Mouse (Mus musculus): Measurements from ENCODE around the gene Cenpa. TPM values are rescaled to one million over a fixed set of nuclear protein-coding genes. Genes with fewer than 3 reads are reported as not detected.

The Cenpa gene
- total RNA-seq, 2 experiments from 2014 or later = 3.7 to 7.1 TPM

DNA sequence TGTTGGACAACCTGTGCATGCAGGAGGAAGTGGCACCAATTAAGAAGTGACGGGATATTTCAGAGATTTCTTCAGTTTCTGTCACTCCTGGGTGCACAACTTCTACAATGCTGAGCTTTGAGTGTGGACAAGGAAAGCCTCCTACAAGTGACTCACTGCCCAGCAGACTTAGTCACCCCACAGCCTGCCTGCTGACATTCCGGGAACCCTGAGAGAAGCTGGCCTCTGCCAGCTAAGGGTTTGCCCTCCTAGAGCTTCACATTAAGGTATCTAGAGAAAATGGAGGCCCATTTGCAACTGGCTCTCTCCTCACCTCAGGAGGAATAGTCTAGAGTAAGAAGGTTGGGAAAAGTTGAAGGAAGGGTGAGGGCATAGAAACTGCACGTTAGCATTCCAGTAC lies 15.0 kb upstream of the Cenpa start:
- DNase-seq (ENCODE audit: low spot score in 2 of 2) = no peak
- TF ChIP-seq CTCF (conservative IDR thresholded peaks at IDR 0.05) = no peak
- H3K4me3 ChIP-seq = no peak overlapping the region
- no peak overlapping the region for H3K27ac ChIP-seq

DNA sequence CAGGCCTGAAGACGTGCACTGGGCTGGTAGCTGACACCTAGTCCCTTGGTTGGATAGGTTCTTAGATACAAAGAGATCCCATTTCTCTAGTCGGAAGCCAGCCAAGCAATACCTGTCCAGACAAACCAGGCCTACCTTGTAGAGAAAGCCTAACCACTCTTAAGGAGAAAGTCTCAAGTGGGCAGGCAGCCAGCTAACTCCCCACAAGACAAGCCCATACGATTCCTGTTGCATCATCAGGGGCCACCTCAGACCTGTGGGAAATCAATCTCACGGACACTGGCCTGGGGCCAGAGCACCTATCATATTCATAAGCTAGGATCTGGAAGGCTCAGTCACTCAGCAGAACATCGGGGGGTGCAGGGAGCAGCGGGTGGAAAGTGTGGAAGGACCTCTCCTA lies 13.3 kb upstream of the Cenpa start:
- no peak for DNase-seq (ENCODE audit: low spot score in 2 of 2)
- H3K4me3 ChIP-seq = no peak overlapping the region
- no peak overlapping the region for H3K27ac ChIP-seq
- no peak for TF ChIP-seq CTCF (conservative IDR thresholded peaks at IDR 0.05)

DNA sequence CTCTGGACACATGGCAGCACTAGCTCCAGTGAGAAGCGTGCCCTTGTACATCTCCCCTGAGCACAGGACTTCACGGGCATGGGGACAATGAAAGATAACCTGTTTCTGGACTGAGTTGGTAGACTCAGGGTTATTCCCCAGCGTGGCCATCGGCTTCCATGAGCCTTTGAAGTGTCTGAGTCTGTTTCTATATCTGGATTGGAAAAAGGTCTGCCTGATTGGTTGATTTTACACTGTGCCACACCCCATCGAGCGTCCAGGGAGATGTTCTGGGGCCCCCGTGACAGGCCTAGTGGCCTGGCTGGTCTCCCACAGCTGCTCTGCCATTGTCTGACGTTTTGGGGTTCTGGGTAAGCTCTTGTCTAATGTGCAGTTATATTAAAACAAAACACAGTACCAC lies 11.5 kb upstream of the Cenpa start:
- no peak overlapping the region for H3K27ac ChIP-seq
- no peak overlapping the region for H3K4me3 ChIP-seq
- no peak for DNase-seq (ENCODE audit: low spot score in 2 of 2)
- TF ChIP-seq CTCF (conservative IDR thresholded peaks at IDR 0.05) = no peak

DNA sequence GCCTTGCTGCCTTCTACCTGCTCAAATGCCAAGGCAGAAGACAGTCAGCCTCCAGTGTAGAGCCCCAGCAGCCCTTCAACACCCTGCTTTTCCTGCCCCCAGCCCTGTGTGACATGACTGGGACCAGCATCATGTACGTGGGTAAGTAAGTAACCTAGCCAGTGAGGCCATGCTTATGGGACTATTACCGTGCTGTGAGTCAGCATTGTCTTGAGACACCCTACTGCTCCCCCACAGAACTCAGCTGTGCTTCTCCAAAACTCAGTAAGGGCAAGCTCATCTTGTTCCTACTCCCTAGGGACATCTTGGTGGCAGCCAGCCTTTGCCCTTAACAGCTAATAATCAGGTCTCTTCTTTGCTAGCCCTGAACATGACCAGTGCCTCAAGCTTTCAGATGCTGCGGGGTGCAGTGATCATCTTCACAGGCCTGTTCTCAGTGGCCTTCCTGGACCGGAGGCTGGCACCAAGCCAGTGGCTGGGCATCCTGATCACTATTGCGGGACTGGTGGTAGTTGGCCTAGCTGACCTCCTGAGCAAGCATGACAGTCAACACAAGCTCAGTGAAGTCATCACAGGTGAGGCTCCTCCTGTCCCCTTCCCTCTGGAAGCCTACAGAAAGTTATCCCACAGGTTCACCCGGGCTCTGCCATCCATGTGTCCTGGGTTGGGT lies 10.9 kb upstream of the Cenpa start:
- TF ChIP-seq CTCF (conservative IDR thresholded peaks at IDR 0.05) = no peak
- no peak for DNase-seq (ENCODE audit: low spot score in 2 of 2)
- Histone ChIP-seq H3K4me3 (no peak overlapping the region), H3K27ac (no peak overlapping the region)

DNA sequence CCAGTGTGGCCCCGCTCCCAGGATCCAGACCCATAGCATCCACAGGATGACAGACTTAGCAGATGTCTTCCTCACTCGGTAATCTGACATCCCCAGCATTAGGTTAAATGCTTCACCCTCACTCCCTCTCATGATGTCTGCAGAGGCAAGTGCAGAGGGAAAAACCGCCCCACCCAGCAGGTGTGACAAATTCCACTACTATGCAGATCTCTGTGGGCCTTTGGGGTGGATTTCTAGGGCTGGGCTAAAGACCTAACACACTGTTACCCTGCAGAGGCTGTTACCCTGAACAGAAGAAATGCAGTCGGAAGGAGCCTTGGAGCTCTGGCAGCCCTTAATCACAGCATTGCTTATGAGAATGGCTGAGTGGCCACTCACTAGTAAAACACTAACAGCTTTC lies 7.5 kb upstream of the Cenpa start:
- Histone ChIP-seq H3K4me3 (no peak overlapping the region), H3K27ac (no peak overlapping the region)
- TF ChIP-seq CTCF (conservative IDR thresholded peaks at IDR 0.05) = no peak
- DNase-seq (ENCODE audit: low spot score in 2 of 2) = no peak

DNA sequence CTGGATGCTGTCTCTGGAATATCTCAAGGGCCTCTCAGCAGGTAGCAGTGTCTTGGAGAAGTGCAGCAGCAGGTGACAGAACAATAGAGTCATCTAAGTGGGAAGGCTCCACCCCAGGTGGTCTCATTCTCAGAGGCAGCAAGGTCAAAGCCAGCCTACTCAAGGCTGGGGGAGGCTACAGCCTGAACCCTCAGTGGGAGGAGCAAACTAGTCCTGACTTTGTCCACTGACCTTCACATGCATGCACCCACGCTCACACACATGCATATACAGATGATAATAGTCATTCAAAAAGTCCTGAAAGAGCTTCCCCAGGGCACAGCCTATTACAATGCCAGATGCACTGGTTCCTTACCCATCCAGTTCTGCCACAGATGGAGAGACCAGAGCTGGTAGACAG lies 6.3 kb upstream of the Cenpa start:
- no peak for DNase-seq (ENCODE audit: low spot score in 2 of 2)
- Histone ChIP-seq H3K27ac (no peak overlapping the region), H3K4me3 (no peak overlapping the region)
- no peak for TF ChIP-seq CTCF (conservative IDR thresholded peaks at IDR 0.05)

DNA sequence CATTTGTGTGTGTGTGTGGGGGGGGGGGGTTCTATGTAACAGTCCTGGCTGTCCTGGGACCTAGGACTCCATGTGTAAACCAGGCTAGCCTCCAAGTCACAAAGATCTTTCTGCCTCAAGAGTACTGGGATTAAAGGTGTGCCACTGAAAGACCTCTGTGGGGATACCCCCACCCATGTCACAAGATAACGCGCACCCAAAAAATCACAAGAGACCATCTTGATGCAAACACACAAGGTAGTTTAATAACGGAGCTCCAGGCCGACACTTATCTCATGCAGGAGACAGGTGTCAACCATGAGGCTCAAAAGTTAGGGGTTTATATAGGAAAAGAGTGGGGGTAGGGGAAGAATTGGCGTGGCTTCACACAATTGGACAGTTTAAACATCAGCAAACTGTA lies 5.8 kb upstream of the Cenpa start:
- no peak for TF ChIP-seq CTCF (conservative IDR thresholded peaks at IDR 0.05)
- Histone ChIP-seq H3K27ac (no peak overlapping the region), H3K4me3 (no peak overlapping the region)
- DNase-seq (ENCODE audit: low spot score in 2 of 2) = no peak

DNA sequence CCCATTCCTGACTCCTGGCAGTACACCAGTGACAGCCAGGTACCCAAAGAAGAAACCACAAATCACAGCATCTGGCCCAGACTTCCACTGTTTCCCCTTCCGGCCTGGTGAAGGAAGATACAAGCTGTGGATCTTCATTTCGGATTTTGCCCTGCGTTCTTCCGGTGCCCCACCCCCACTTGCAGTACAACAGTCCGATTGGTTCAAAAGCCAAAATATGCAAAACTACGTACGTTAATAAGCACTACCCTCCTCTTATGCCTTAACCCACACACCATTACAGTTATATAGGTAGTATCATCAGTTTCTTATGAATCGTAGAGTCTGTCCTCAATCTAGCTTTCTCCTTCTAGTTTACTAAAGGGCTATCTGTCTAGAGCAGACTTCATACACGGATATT lies 1.2 kb upstream of the Cenpa start:
- DNase-seq (ENCODE audit: low spot score in 2 of 2) = no peak

DNA sequence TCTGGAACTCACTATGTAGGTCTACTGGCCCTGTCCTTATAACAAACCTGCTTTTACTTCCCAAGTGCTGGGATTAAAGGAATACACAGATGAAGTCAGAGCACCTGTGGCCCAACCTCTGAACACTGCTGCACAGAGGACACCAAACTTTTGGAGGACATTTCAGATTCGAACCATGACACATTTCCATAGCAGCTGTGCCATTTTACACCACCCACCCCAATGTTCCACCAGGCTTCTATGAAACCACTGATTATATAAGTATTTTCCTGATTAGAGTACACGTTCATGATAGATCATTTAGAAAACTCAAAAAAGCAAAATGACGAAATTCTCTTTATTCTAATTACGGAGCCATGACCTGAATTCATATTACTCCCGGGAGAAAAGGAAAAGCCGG lies 609 bp upstream of the Cenpa start:
- TF ChIP-seq CTCF (conservative IDR thresholded peaks at IDR 0.05) = no peak
- peak overlapping the region; percentile 98 for H3K27ac ChIP-seq

More for the DNA sequence above, 1.2 kb upstream of the Cenpa start:
- H3K4me3 ChIP-seq = no peak overlapping the region
- peak overlapping the region; percentile 98 for H3K27ac ChIP-seq
- no peak for TF ChIP-seq CTCF (conservative IDR thresholded peaks at IDR 0.05)

DNA sequence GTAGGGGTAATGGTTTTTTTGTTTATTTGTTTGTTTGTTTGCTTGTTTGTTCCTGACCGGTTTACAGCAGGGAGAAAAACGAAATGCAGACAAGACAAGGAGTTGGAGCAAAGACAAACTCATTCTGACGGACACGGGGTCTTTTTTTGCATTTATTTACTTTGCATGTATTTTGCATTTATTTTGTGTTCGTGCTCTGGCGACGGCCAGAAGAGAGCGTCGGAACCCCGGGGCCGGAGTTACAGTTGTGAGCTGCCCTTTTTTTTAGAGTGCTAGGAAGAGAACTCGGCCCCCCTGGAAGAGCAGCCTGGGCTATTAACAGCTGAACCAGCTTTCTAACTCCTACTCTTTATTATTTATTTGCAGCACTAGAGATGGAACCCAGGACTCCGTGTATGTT lies 638 bp downstream of the Cenpa start:
- no peak for DNase-seq (ENCODE audit: low spot score in 2 of 2)
- H3K4me3 ChIP-seq = peak overlapping the region; percentile 88
- no peak for TF ChIP-seq CTCF (conservative IDR thresholded peaks at IDR 0.05)
- H3K27ac ChIP-seq = peak overlapping the region; percentile 3; the same call in 1 of the 2 replicates

More for the DNA sequence above, 609 bp upstream of the Cenpa start:
- H3K4me3 ChIP-seq = peak overlapping the region; percentile 88
- peak; percentile 58 to 78 for DNase-seq (ENCODE audit: low spot score in 2 of 2)

DNA sequence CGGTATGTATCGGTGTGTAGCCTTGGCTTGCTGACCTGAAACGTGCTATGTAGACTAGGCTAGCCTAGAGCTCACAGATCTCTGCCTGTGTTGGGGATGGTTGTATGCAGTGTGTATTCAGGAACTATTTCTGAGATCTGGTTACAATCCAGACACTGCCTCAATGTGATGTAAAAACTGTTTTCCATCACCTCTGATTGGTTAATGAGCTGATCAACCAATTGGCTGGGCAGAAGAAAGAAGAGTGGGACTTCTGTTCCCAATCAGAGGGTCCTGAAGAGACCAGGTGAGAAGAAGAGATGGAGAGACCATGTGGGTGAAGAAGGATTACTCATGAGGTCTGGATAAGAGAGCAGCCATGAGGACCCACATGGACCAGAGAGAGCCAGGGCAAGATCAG lies 1.1 kb downstream of the Cenpa start:
- DNase-seq (ENCODE audit: low spot score in 2 of 2) = no peak
- no peak for TF ChIP-seq CTCF (conservative IDR thresholded peaks at IDR 0.05)
- H3K4me3 ChIP-seq = peak overlapping the region; percentile 88; the same call in 1 of the 2 replicates
- no peak overlapping the region for H3K27ac ChIP-seq

DNA sequence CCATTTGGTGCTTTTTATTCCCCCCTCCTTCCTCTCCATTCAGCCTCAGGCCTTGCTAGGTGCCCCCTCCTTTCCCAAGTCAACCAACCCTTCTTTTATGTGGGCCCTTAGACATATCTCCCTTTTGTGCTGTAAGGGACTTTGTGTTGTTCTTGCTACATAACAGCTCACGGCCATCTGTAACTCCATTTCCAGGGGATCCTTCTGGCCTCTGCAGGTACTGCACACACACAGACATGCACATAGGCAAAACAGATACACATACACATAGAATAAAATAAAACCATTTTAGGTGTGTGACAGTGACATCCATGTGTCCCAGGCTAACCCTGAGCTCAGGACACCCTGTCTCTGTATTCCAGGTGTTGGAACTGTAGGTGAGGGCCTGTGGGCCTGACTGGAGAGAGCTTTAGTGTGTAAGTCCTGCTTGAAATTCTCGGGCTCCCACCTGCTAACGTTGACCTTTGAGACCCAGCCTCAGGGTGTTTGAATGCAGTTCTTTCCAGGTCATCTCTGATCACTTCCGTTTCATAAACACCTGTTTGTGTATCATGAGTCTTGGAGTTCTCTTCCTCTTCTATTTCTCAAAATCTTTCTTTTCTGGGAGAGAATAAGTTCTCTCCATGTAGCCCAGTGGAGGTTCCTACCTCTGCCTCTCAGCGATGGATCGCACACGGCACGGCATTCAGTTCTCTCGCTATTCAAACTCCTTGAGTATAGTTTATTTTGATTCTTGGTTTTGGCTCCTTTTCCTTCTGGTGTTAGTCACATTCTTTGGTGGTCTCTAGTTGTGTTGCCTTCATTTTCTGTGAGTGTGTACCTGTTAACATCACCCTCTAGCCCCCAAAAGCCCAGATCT lies 2.3 kb downstream of the Cenpa start:
- peak; percentile 26; the same call in 1 of the 2 replicates for TF ChIP-seq CTCF (conservative IDR thresholded peaks at IDR 0.05)
- no peak for DNase-seq (ENCODE audit: low spot score in 2 of 2)
- no peak overlapping the region for H3K27ac ChIP-seq
- H3K4me3 ChIP-seq = no peak overlapping the region

DNA sequence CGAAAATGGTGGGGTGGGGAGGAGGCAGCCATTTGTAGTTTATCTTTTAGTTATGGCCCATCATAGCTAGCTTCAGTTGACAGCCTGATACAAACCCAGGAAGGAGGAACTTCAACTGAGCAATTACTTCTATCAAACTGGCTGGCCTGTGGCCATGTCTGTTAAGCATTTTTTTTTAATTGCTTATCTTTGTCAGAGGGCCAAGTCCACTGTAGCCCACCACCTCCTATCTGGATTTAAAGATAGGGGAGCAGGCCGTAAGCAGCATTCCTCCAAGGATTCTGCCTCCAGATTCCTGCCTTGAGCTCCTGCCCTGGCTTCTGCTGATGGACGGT lies 2.9 kb downstream of the Cenpa start:
- no peak for TF ChIP-seq CTCF (conservative IDR thresholded peaks at IDR 0.05)
- no peak for DNase-seq (ENCODE audit: low spot score in 2 of 2)
- Histone ChIP-seq H3K27ac (no peak overlapping the region), H3K4me3 (no peak overlapping the region)

DNA sequence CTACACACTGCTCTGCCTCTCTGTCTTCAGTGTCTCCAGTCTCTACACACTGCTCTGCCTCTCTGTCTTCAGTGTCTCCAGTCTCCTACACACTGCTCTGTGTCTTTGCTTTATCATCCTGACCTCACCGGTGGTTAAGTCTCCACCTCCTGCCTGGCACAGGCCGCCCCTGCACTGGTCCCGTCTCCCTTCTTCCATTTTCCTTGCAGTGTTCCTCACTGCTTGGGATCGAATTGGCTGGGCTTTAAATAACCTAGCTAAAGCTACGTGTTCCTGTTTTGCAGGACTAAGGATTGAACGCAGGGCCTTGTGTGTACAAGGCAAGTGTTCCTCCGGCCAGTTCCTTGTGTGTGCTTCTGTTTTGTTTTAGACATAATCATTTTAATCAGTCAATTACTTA lies 3.5 kb downstream of the Cenpa start:
- DNase-seq (ENCODE audit: low spot score in 2 of 2) = no peak
- H3K4me3 ChIP-seq = no peak overlapping the region
- TF ChIP-seq CTCF (conservative IDR thresholded peaks at IDR 0.05) = no peak

More for the DNA sequence above, 3.5 kb downstream of the Cenpa start:
- H3K27ac ChIP-seq = no peak overlapping the region

All from layer of hippocampus, adult 2 months (tissue).